Mouse (Mus musculus) forebrain, embryonic 15.5 days (tissue): ENCODE measurements around the gene Ugt2b37. TPM values are rescaled to one million over a fixed set of nuclear protein-coding genes. Genes with fewer than 3 reads are reported as not detected.
"Not testable (repeated sequence)": the region's sequence is repeated elsewhere in the genome, so short reads cannot be mapped to it uniquely, and the experiment has no call there.

Experiments used
- ATAC-seq: fragments of 200-750 bp; cut with Nextera tagmentation; replicated peaks from 2 replicates; pipeline ENCODE4 v1.8.0; 2017; ENCODE audit warnings: mild to moderate bottlenecking, moderate TSS enrichment, moderate library complexity
- H3K27ac ChIP-seq: fragments of 300-500 bp; sonication (generic); replicated peaks from 2 replicates; pipeline ENCODE4 v1.5.1; 2015; ENCODE audit warnings: mild to moderate bottlenecking, inconsistent platforms
- H3K27me3 ChIP-seq: fragments of 300-500 bp; sonication (generic); 2 replicates; pipeline ENCODE4 v1.6.1; 2015; ENCODE audit warnings: inconsistent platforms
- H3K36me3 ChIP-seq: fragments of 300-500 bp; sonication (generic); 2 replicates; pipeline ENCODE4 v1.6.1; 2015; ENCODE audit warnings: mild to moderate bottlenecking, inconsistent platforms
- H3K4me1 ChIP-seq: fragments of 300-500 bp; sonication (generic); 2 replicates; pipeline ENCODE4 v1.6.1; 2015; ENCODE audit warnings: inconsistent platforms
- H3K4me2 ChIP-seq: fragments of 300-500 bp; sonication (generic); replicated peaks from 2 replicates; pipeline ENCODE4 v1.6.1; 2015; ENCODE audit warnings: mild to moderate bottlenecking, inconsistent platforms
- H3K4me3 ChIP-seq: fragments of 300-500 bp; sonication (generic); 2 replicates; pipeline ENCODE4 v1.5.1; 2015; ENCODE audit warnings: mild to moderate bottlenecking, inconsistent platforms
- H3K9ac ChIP-seq: fragments of 300-500 bp; sonication (generic); replicated peaks from 2 replicates; pipeline ENCODE4 v1.6.1; 2015; ENCODE audit warnings: mild to moderate bottlenecking, inconsistent platforms
- H3K9me3 ChIP-seq: fragments of 300-500 bp; sonication (generic); 2 replicates; pipeline ENCODE4 v1.6.1; 2016; ENCODE audit warnings: inconsistent platforms
- WGBS: fragments of 180-500 bp; shearing (Covaris S2); methylation state at CpG from one replicate; pipeline ENCODE4 v1.1.7; 2015; ENCODE audit warnings: mixed read lengths; 5-methylcytosine and 5-hydroxymethylcytosine counted together
- polyA plus RNA-seq: library from polyadenylated mRNA; unstranded; fragments of >200 nt; fragmentation: Nextera tagmentation; extraction: Ambion mirVana; gene quantifications from 2 replicates; pipeline ENCODE4 v1.2.1, GENCODE M21; 2015

Ugt2b37 gene
- polyA plus RNA-seq = not detected in 2 replicates

GRCm38 (mm10) chr5:87254676-87255075, at the start of gene Ugt2b37:
Gene Ugt2b37, minus strand, starts transcription at chr5:87254804.
- not testable (repeated sequence) for H3K4me3 ChIP-seq, H3K36me3 ChIP-seq, ATAC-seq, H3K9ac ChIP-seq, H3K4me2 ChIP-seq, H3K9me3 ChIP-seq, H3K27me3 ChIP-seq, H3K27ac ChIP-seq, H3K4me1 ChIP-seq
- 79% methylated on average over 3 of the region's 3 CpGs for WGBS

GRCm38 (mm10) chr5:87286180-87286579, 31.6 kb upstream of the Ugt2b37 start:
- not testable (repeated sequence) for H3K27me3 ChIP-seq, H3K4me2 ChIP-seq, ATAC-seq, H3K4me1 ChIP-seq, H3K36me3 ChIP-seq, H3K4me3 ChIP-seq, H3K9ac ChIP-seq, H3K27ac ChIP-seq, H3K9me3 ChIP-seq
- WGBS = 94% methylated on average over 4 of the region's 4 CpGs

DNA sequence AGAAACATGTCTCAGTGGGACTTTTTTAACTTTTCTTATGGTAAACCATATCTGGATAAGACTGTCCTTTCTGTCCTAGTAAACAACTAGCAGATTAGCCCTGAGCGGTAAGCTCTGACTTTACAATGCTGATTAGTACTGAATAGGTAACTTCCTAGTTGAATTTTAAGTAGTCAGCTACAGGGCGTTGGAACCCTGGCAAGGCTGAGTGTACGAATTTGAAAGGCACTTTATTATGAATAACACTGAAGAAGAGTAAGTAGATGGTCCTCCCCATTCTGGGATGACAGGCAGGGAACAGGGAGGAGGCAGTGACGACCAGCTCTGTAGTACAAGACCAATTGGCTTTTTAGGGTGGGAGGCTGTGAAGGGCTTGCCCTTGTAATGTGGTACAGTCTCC, 21.4 kb upstream of the Ugt2b37 start:
- not testable (repeated sequence) for H3K4me1 ChIP-seq, H3K9me3 ChIP-seq, H3K9ac ChIP-seq, H3K4me3 ChIP-seq, H3K4me2 ChIP-seq, H3K27me3 ChIP-seq, ATAC-seq, H3K36me3 ChIP-seq, H3K27ac ChIP-seq
- 89% methylated on average over 4 of the region's 4 CpGs for WGBS

GRCm38 (mm10) chr5:87275581-87275980, 21.0 kb upstream of the Ugt2b37 start:
- Histone ChIP-seq H3K27me3 (no peaks in the 10 kb centered on the region), H3K27ac (no peak overlapping the region), H3K36me3 (no peaks in the 10 kb centered on the region), H3K4me2 (no peak overlapping the region), H3K9ac (no peak overlapping the region), H3K4me1 (no peaks in the 10 kb centered on the region), H3K4me3 (no peak overlapping the region), H3K9me3 (no peaks in the 10 kb centered on the region; the same call in 1 of the 2 replicates)
- no peak for ATAC-seq
- WGBS = 94% methylated on average over 6 of the region's 6 CpGs

- no peak overlapping the region for H3K9ac ChIP-seq
- no peak for ATAC-seq
- H3K4me1 ChIP-seq = no peaks in the 10 kb centered on the region
- H3K9me3 ChIP-seq = no peaks in the 10 kb centered on the region
- H3K36me3 ChIP-seq = no peaks in the 10 kb centered on the region
- no peak overlapping the region for H3K4me3 ChIP-seq
- no peaks in the 10 kb centered on the region for H3K27me3 ChIP-seq
- no peak overlapping the region for H3K27ac ChIP-seq
- H3K4me2 ChIP-seq = no peak overlapping the region
- 93% methylated on average over 3 of the region's 3 CpGs for WGBS
Measured at GRCm38 (mm10) chr5:87255831-87256230, 1.2 kb upstream of the Ugt2b37 start.

DNA sequence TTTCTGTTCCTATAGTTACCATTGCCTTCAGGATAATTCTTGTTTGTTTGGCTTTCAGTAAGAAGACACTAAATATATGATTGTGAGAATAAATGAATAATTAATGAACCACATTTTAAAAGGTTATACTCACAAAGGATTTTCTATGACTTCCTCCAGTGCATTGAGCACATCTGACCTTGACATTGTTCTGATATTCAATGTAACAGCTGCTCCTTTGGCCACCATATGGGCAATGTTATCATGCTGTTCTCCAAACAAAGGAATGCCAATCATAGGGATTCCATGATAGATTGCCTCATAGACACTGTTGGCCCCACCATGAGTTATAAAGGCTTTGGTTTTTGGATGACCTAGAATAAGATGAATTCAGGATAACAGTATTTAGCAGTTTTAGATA, 12.5 kb downstream of the Ugt2b37 start:
- ATAC-seq, H3K36me3 ChIP-seq, H3K9me3 ChIP-seq, H3K9ac ChIP-seq, H3K27ac ChIP-seq, H3K4me1 ChIP-seq, H3K4me2 ChIP-seq, H3K27me3 ChIP-seq, H3K4me3 ChIP-seq: not testable (repeated sequence)

- H3K27ac ChIP-seq, H3K4me1 ChIP-seq, H3K27me3 ChIP-seq, H3K4me3 ChIP-seq, H3K4me2 ChIP-seq, H3K9me3 ChIP-seq, ATAC-seq, H3K9ac ChIP-seq, H3K36me3 ChIP-seq: not testable (repeated sequence)
- 82% methylated on average over 2 of the region's 2 CpGs for WGBS
Measured at GRCm38 (mm10) chr5:87196430-87196829, 58.2 kb downstream of the Ugt2b37 start.

Other genes with a start within 250 kb of the Ugt2b37 start
- gene Ugt2b36, start 162.2 kb downstream of the Ugt2b37 start, polyA plus RNA-seq = 0.09 TPM in 1 of 2 replicates, not detected in the other
- gene Ugt2b5, start 114.5 kb downstream of the Ugt2b37 start, polyA plus RNA-seq = not detected in 2 replicates
- not detected in 2 replicates for gene Ugt2a3, start 82.4 kb upstream of the Ugt2b37 start, polyA plus RNA-seq
- not detected in 2 replicates for gene Ugt2b38, start 169.4 kb upstream of the Ugt2b37 start, polyA plus RNA-seq
- not detected in 2 replicates for gene Ugt2a2, start 227.5 kb upstream of the Ugt2b37 start, polyA plus RNA-seq
- gene Gm43638, start 232.0 kb upstream of the Ugt2b37 start, polyA plus RNA-seq = not detected in 2 replicates
- gene Ugt2a1, start 236.1 kb upstream of the Ugt2b37 start, polyA plus RNA-seq = not detected in 2 replicates